Mouse (Mus musculus): Measurements from ENCODE around the gene Thoc5.

DNA sequence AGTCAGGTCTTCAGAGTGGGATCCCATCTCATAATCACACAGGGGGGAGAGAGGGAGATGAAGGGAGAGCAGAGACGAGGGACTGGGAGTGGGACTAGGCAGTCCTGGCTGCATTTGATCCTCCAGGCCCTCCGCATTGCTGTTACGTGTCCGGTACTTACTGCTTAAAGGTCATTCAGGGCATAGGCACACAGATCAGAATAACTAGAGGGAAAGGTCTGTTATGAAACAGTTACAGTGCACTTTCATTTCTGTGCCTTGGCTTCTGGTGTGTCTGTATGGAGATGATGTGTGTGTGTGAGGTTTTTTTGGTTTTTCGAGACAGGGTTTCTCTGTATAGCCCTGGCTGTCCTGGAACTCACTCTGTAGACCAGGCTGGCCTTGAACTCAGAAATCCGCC lies 11.1 kb downstream of the Thoc5 start:
- TF ChIP-seq CTCF (IDR thresholded peaks at IDR 0.05; ENCODE audit: insufficient read depth, low read depth, low read length) (no peak), POLR2A (IDR thresholded peaks at IDR 0.05; ENCODE audit: insufficient read depth, low read depth, low read length) (no peak)

All from olfactory bulb, adult 2 months (tissue).